In genomic region chr11:98051611-98052128, GRCm38 (mm10) we compare ENCODE assay signal across 8 mouse cellular contexts. TPM values are rescaled to one million over a fixed set of nuclear protein-coding genes. Genes with fewer than 3 reads are reported as not detected.
DNase-seq lines count a peak whose midpoint lies in the region; ATAC-seq and TF ChIP-seq lines count a peak whose summit lies in the region.

No protein-coding gene starts in this region.

- H3K9me3 ChIP-seq in heart, embryonic 15.5 days (replicated peaks) = no peaks in the 10 kb centered on the region
- no peaks in the 10 kb centered on the region for H3K9me3 ChIP-seq in hindbrain, embryonic 12.5 days (replicated peaks)
- H3K9me3 ChIP-seq in midbrain, embryonic 14.5 days (ENCODE audit: control insufficient read depth, low read length) = no peaks in the 10 kb centered on the region

- no peaks in the 10 kb centered on the region for H3K36me3 ChIP-seq in heart, embryonic 15.5 days
- no peaks in the 10 kb centered on the region for H3K36me3 ChIP-seq in hindbrain, embryonic 12.5 days
- no peaks in the 10 kb centered on the region for H3K36me3 ChIP-seq in midbrain, embryonic 14.5 days (ENCODE audit: control insufficient read depth, insufficient read depth, low read length)

- intact Hi-C loops in heart, postnatal 10 days (cut with DNase I) = no loop called here

- 9% methylated on average over 12 of the region's 12 CpGs for WGBS in heart, embryonic 15.5 days
- 4% methylated on average over 12 of the region's 12 CpGs for WGBS in hindbrain, embryonic 12.5 days
- 6% methylated on average over 12 of the region's 12 CpGs for WGBS in midbrain, embryonic 14.5 days

- peak overlapping the region; percentile 49; the same call in 1 of the 2 replicates for H3K9ac ChIP-seq in heart, embryonic 15.5 days
- no peak overlapping the region for H3K9ac ChIP-seq in hindbrain, embryonic 12.5 days
- H3K9ac ChIP-seq in midbrain, embryonic 14.5 days (replicated peaks; ENCODE audit: low read length) = no peak overlapping the region

- no peak overlapping the region for H3K27ac ChIP-seq in heart, embryonic 15.5 days
- H3K27ac ChIP-seq in bone marrow macrophage, adult 2 months (ENCODE audit: insufficient read depth, low read depth, low read length) = peak overlapping the region; percentile 50
- H3K27ac ChIP-seq in hindbrain, embryonic 12.5 days = no peak overlapping the region
- no peak overlapping the region for H3K27ac ChIP-seq in midbrain, embryonic 14.5 days (replicated peaks; ENCODE audit: low read depth, low read length)

- TF ChIP-seq POLR2A in bone marrow macrophage, adult 2 months (IDR thresholded peaks at IDR 0.05; ENCODE audit: borderline replicate concordance, low read depth, low read length) = no peak

- peak overlapping the region; percentile 85 for H3K4me2 ChIP-seq in heart, embryonic 15.5 days
- H3K4me2 ChIP-seq in hindbrain, embryonic 12.5 days (replicated peaks) = peak overlapping the region; percentile 73
- peak overlapping the region; percentile 58 for H3K4me2 ChIP-seq in midbrain, embryonic 14.5 days (ENCODE audit: low read length)

- peaks cover 68% of the 10 kb centered on the region for H3K27me3 ChIP-seq in heart, embryonic 15.5 days
- H3K27me3 ChIP-seq in hindbrain, embryonic 12.5 days = peaks cover 67% of the 10 kb centered on the region
- peaks cover 35% of the 10 kb centered on the region for H3K27me3 ChIP-seq in midbrain, embryonic 14.5 days (ENCODE audit: control insufficient read depth, insufficient read depth, low read length)

- ATAC-seq in heart, embryonic 15.5 days (replicated peaks; ENCODE audit: insufficient number of reproducible peaks, insufficient read depth, low FRiP score, low read depth) = no peak
- ATAC-seq in hindbrain, embryonic 12.5 days (ENCODE audit: low FRiP score) = no peak
- ATAC-seq in midbrain, embryonic 14.5 days (ENCODE audit: low FRiP score, low TSS enrichment) = no peak

- TF ChIP-seq CTCF in bone marrow macrophage, adult 2 months (IDR thresholded peaks at IDR 0.05; ENCODE audit: low read depth, low read length) = no peak

- peaks cover 41% of the 10 kb centered on the region for H3K4me1 ChIP-seq in heart, embryonic 15.5 days (replicated peaks)
- H3K4me1 ChIP-seq in bone marrow macrophage, adult 2 months (ENCODE audit: control insufficient read depth, insufficient read depth, low read length) = peaks cover 23% of the 10 kb centered on the region
- H3K4me1 ChIP-seq in hindbrain, embryonic 12.5 days = peaks cover 13% of the 10 kb centered on the region
- H3K4me1 ChIP-seq in midbrain, embryonic 14.5 days (ENCODE audit: control insufficient read depth, insufficient read depth, low read length) = peaks cover 11% of the 10 kb centered on the region

- peak overlapping the region; percentile 54 for H3K4me3 ChIP-seq in heart, embryonic 15.5 days
- peak overlapping the region; percentile 63 for H3K4me3 ChIP-seq in bone marrow macrophage, adult 2 months (ENCODE audit: insufficient read depth, low read length)
- peak overlapping the region; percentile 50 for H3K4me3 ChIP-seq in hindbrain, embryonic 12.5 days
- peak overlapping the region; percentile 47 for H3K4me3 ChIP-seq in midbrain, embryonic 14.5 days (replicated peaks; ENCODE audit: low read depth, low read length)

- no peak for DNase-seq in heart, postnatal 10 days
- no peak for DNase-seq in midbrain, embryonic 14.5 days
- no peak for DNase-seq in right cerebral cortex, postnatal 36 days (ENCODE audit: low spot score in 2 of 2)
- no peak for DNase-seq in gastrocnemius, postnatal 25 days
- DNase-seq in ovary, postnatal 14 days (ENCODE audit: low spot score) = no peak

RNA-seq across cellular contexts. Expression of gene Stac2, which starts 1.6 kb away (rescaled TPM):
- 0.78 and 1.0 TPM in 2 replicates for polyA plus RNA-seq in heart, embryonic 15.5 days (2015; fragmentation: Nextera tagmentation; extraction: Ambion mirVana)
- total RNA-seq in heart, postnatal 10 days (2021) = under 1 TPM; 0.31 to 0.42 TPM
- 4.1 and 4.3 TPM in 2 replicates for polyA plus RNA-seq in bone marrow macrophage, adult 2 months (2012; ENCODE audit: insufficient read depth, insufficient read length, missing spikeins)
- 2.1 and 2.2 TPM in 2 replicates for polyA plus RNA-seq in hindbrain, embryonic 12.5 days (2016; fragmentation: Nextera tagmentation; extraction: Ambion mirVana)
- 2.9 and 4.1 TPM in 2 replicates for polyA plus RNA-seq in midbrain, embryonic 14.5 days (2014; fragmentation: Nextera tagmentation; extraction: Ambion mirVana)
- total RNA-seq in gastrocnemius, postnatal 25 days (2021) = under 1 TPM in 1 of 2 experiments, not detected in 1; 0.13 TPM

RNA-seq across cellular contexts. Expression of gene Rpl19, which starts 25.2 kb away (rescaled TPM):
- 601 and 668 TPM in 2 replicates for polyA plus RNA-seq in heart, embryonic 15.5 days (2015; fragmentation: Nextera tagmentation; extraction: Ambion mirVana)
- 100 to 1,000 TPM; 713 to 718 TPM for total RNA-seq in heart, postnatal 10 days (2021)
- polyA plus RNA-seq in bone marrow macrophage, adult 2 months (2012; ENCODE audit: insufficient read depth, insufficient read length, missing spikeins) = 1,270 and 1,466 TPM in 2 replicates
- polyA plus RNA-seq in hindbrain, embryonic 12.5 days (2016; fragmentation: Nextera tagmentation; extraction: Ambion mirVana) = 675 and 726 TPM in 2 replicates
- polyA plus RNA-seq in midbrain, embryonic 14.5 days (2014; fragmentation: Nextera tagmentation; extraction: Ambion mirVana) = 685 and 710 TPM in 2 replicates
- 100 to 1,000 TPM; 421 to 453 TPM for total RNA-seq in gastrocnemius, postnatal 25 days (2021)

RNA-seq across cellular contexts. Expression of gene Cacnb1, which starts 28.8 kb away (rescaled TPM):
- 5.8 and 8.5 TPM in 2 replicates for polyA plus RNA-seq in heart, embryonic 15.5 days (2015; fragmentation: Nextera tagmentation; extraction: Ambion mirVana)
- 1 to 10 TPM; 7.4 to 8.0 TPM for total RNA-seq in heart, postnatal 10 days (2021)
- polyA plus RNA-seq in bone marrow macrophage, adult 2 months (2012; ENCODE audit: insufficient read depth, insufficient read length, missing spikeins) = 9.6 and 9.7 TPM in 2 replicates
- 39.6 and 43.5 TPM in 2 replicates for polyA plus RNA-seq in hindbrain, embryonic 12.5 days (2016; fragmentation: Nextera tagmentation; extraction: Ambion mirVana)
- polyA plus RNA-seq in midbrain, embryonic 14.5 days (2014; fragmentation: Nextera tagmentation; extraction: Ambion mirVana) = 40.6 and 61.2 TPM in 2 replicates
- total RNA-seq in gastrocnemius, postnatal 25 days (2021) = 100 to 1,000 TPM; 212 to 259 TPM

RNA-seq across cellular contexts. Expression of gene Arl5c, which starts 55.7 kb away (rescaled TPM):
- polyA plus RNA-seq in heart, embryonic 15.5 days (2015; fragmentation: Nextera tagmentation; extraction: Ambion mirVana) = 3.8 and 6.9 TPM in 2 replicates
- 1 to 10 TPM; 1.6 to 1.7 TPM for total RNA-seq in heart, postnatal 10 days (2021)
- 128 and 134 TPM in 2 replicates for polyA plus RNA-seq in bone marrow macrophage, adult 2 months (2012; ENCODE audit: insufficient read depth, insufficient read length, missing spikeins)
- polyA plus RNA-seq in hindbrain, embryonic 12.5 days (2016; fragmentation: Nextera tagmentation; extraction: Ambion mirVana) = 5.7 and 7.0 TPM in 2 replicates
- 7.1 and 12.1 TPM in 2 replicates for polyA plus RNA-seq in midbrain, embryonic 14.5 days (2014; fragmentation: Nextera tagmentation; extraction: Ambion mirVana)
- total RNA-seq in gastrocnemius, postnatal 25 days (2021) = under 1 TPM in 1 of 2 experiments, not detected in 1; 0.27 TPM
